Mouse (Mus musculus): ENCODE data around the gene Sh3bgr.

Sh3bgr gene

GRCm38 (mm10) chr16:96209789-96210188, 9.5 kb downstream of the Sh3bgr start:
- in situ Hi-C loops (cut with MboI, MseI) = no loop called here

DNA sequence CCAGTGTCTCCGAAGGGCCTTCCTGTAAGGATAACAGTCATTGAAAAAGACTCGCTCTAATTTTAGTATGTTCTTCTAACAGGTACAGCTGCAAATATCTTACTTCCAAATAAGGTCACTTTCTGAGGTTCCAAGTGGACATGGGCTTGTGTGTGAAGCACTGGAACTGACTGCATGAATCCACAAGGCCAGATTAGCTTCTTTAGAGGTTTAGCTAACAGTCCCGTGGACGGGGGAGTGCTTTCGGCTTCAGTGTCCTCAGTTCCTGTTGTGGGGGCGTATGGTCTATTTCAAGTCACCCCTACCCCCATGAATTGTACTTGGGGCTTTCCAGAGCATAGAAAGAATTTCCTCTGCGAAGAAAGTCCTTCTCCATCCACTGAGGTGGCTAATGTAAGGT, 10.6 kb downstream of the Sh3bgr start:
- in situ Hi-C loops (cut with MboI, MseI) = no loop called here

- in situ Hi-C loops (cut with MboI, MseI) = no loop called here
These were observed 12.8 kb downstream of the Sh3bgr start for GRCm38 (mm10) chr16:96213027-96213426.

DNA sequence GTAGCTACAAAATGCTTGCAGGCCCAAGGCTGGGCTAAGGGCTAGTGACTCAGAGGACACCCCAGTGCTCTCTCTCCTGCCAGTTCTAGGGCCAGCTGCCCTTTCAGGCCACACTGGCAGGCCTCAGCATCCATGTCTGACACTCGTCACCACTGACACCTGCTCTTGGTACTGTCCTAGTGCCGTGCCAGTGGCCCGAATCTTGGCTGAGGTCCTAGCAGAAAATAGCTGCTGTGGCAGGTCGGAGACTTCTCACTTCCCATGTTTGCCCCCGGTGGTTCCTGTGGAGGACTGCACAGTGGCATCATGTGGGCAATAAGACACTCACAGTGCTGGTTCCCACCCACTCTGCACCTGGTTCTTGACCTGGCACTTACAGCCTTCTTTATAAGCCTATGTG, 21.2 kb downstream of the Sh3bgr start:
- in situ Hi-C loops (cut with MboI, MseI) = no loop called here

DNA sequence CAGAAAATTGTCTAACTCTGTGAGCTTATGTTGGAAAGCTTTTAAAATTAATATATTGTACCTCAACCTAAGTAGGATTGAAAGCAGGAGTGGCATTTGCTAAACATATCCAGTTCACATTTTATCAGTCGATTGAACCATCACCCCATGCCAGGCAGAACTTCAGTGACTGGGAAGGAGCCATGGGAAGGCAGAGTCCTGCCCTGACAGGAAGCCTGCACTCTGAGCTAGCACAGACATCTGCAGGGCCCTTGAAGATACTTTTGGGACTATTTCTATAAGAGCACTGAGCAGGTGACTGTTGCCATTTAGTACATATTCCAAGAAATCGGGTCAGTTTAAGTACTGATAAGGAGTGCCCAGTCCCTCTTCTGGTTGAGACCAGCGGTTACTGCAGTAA, 21.7 kb downstream of the Sh3bgr start:
- in situ Hi-C loops (cut with MboI, MseI) = no loop called here

DNA sequence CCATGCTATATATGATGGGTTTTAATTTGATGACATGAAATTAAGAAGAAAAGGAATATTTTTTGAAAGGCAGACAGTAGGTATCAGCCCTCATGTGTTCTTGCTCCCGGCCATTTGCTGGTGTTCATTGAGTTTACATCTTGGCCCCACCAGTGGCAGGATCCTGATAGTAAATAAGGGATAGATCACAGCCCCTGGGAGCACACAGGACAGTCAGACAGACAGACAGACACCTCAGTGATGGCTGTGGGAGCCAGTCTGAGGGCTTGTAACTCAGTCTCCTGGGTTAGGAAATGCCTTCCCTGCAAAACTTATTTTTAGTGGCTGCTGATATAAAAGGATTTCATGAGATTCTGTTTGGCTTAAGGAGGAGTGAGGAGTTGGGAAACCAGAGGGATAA, 22.2 kb downstream of the Sh3bgr start:
- in situ Hi-C loops (cut with MboI, MseI) = no loop called here

DNA sequence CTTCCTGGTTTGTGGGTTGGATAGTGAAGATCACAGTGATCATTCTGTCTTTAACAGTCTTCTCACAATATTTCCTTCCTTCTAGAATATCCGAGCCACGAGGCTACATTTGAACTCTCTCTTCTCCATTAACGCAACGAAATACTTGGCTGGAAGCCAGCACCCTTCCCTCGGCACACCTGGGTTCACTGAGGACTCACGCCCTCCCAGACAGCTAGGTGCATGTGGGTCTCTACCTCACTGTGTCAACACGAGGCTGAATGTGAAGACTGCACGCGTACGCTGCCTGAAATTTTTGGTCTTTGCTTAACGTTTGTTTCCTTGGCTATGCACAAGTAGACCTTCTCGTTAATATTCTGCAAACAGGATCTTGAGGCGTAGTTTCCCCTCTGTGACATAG, 28.2 kb downstream of the Sh3bgr start:
- in situ Hi-C loops (cut with MboI, MseI) = loop anchor here (5.0 kb wide), 1 partner anchor 114 kb away; no protein-coding TSS in a partner anchor

GRCm38 (mm10) chr16:96229044-96229555, 28.9 kb downstream of the Sh3bgr start:
- in situ Hi-C loops (cut with MboI, MseI) = loop anchor here (5.0 kb wide), 1 partner anchor 113 kb away; no protein-coding TSS in a partner anchor

- in situ Hi-C loops (cut with MboI, MseI) = no loop called here
These were observed 30.2 kb downstream of the Sh3bgr start for GRCm38 (mm10) chr16:96230411-96230810.

- in situ Hi-C loops (cut with MboI, MseI) = no loop called here
These were observed 31.0 kb downstream of the Sh3bgr start for GRCm38 (mm10) chr16:96231251-96231650.

DNA sequence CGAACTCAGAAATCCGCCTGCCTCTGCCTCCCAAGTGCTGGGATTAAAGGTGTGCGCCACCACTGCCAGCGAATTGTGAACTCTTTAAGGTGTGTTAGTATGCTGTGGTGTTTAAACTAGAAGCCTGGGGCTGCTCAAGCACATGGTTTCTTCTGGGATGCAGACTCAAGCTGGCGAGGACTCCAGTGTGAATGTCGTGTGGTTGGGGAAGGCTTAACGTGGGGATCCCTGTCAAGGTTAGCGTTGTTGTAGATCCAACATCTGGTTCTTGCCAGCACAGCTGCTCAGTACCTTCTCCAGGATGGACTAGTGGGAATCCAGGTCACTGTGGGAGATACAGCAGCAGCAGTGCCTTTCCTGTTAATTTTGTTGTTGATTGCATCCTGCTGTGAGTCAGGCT, 31.7 kb downstream of the Sh3bgr start:
- in situ Hi-C loops (cut with MboI, MseI) = no loop called here

DNA sequence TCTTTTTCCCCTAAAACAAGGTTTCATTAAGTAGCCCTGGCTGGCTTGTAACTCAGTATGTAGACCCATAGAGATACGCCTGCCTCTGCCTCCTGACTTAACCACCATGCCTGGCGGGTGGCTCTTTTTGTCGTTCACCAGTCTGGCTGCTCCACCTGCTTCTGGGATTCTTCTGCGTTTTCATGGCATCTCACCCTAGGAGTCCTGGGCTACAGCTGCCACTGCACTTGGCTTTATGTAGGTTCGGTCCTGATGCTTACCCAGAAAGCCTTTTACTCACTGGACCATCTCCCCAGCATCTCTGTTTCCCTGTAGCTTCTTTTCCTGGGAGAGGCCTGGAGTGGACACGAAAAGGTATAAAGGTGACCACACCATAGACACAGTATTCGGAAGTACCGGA, 33.7 kb downstream of the Sh3bgr start:
- in situ Hi-C loops (cut with MboI, MseI) = no loop called here

DNA sequence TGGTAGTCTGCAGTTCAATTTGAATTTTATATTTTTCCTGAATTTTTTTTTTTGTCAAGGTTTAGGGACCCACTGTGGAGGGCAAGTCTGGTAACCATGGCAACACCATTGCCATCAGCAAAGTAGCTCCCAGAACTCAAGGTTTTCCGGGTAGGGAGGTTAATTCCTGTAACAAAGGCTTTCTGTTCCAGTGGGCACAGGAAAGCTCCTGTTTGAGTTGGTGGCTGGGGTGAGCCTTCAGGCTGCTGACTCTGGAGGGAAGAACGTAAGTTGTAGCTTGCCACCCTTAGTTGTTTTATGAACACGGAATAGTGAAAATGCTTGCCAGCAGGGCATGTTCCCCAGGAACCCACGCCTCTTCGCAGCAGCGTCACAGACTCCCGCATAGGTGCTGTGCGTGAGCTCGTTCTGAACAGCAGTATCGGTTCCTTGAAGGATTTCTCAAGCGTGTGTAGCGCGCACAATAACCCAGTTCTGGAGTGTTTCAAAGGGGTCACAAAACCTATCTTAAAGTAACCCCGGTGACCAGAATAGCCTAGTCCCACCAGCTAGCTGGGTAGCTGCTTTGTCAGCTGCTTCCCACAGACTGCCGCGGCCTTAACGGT, 35.2 kb downstream of the Sh3bgr start, which contains the start of gene B3galt5:
Gene B3galt5 (plus strand): TSS at position 436 of the 605 bp plus-strand sequence.
- in situ Hi-C loops (cut with MboI, MseI) = no loop called here

DNA sequence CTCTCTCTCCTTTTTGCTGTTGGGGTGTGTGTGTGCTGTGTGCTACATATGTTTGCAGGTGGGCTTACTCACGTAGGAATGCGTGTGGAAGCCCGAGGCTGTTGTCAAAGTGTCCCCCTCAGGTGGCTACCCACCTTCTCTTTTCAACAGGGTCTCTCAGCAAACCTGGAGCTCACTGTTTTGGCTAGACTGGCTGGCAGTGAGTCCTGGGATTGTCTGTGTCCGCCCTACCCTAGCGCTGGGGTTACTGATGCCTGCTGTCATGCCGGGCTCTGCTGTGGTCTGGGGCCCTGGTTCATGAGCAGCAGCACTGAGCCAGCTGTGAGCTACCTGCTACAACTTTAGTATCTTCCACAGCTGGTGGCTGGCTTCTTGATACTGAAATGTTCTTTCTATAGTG, 44.2 kb downstream of the Sh3bgr start:
- in situ Hi-C loops (cut with MboI, MseI) = no loop called here

DNA sequence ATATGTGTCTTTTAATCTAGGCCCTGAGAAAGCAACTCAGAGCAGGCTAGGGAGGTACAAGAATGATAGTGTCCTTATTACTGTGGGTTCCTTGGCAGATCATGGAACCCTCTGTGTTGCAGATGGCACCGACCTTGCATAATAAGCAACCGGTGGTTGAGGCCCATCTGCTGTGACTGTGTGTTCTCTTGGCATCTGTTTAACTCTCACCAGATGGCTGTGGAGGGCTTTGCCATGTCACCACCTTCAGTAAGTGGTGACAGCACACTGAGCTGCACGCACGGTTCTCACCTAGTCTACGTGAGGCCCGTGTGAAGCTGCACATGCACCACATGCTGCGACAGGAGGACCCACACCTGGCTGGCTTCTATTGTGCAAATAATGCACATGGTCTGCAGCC, 49.4 kb downstream of the Sh3bgr start:
- in situ Hi-C loops (cut with MboI, MseI) = no loop called here

GRCm38 (mm10) chr16:96252146-96252545, 51.9 kb downstream of the Sh3bgr start:
- in situ Hi-C loops (cut with MboI, MseI) = no loop called here

DNA sequence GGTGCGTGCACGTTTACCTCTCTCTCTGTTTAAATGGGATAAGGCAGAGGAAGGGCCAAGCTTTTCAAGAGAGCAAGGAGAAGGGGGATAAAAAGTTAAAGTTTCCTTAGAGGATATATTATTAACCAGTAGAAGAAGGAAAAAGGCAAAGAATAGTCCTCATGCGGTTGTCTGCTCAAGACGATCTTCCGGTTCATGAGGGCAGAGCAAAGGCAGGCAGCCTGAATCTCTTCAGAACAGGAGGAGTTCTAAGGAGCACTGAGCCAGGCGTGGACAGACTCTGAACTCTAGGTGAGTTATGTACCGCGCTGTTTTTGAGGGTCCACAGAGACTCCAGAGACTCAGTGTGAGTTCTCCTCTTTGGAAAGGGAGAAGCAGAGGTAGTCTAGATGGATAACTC, 58.2 kb downstream of the Sh3bgr start:
- in situ Hi-C loops (cut with MboI, MseI) = no loop called here

DNA sequence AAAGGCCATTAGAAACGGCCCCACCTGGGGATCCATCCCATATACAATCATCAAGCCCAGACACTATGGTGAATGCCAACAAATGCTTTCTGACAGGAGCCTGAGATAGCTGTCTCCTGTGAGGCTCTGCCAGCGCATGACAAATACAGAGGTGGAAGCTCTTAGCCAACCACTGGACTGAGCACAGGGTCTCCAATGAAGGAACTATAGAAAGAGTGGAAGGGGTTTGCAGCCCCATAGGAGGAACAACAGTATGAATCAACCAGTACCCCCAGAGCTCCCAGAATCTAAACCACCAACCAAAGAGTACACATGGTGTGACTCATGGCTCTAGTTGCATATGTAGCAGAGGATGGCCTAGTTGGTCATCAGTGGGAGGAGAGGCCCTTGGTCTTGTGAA, 71.5 kb downstream of the Sh3bgr start:
- in situ Hi-C loops (cut with MboI, MseI) = no loop called here

- in situ Hi-C loops (cut with MboI, MseI) = no loop called here
These were observed 72.8 kb downstream of the Sh3bgr start for GRCm38 (mm10) chr16:96272929-96273619.

DNA sequence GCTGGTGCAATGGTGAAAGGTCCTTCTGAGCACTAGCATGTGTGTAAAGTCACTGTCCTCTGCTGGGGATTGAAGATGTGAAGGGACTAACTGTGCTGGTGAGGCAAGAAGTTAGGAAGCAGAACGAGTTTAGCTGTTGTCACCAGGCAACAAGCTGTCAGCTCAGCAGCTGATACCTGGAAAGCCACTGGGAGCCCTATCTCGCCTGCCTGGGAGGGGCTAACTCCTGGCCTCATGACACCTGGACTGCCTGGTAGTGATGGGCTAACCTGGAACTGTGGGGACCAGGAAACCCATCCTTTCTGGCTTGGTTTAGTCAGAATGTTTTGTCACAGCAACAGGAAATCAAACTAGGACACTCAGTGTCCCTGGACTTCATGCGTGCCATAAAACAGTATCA, 76.3 kb downstream of the Sh3bgr start:
- in situ Hi-C loops (cut with MboI, MseI) = no loop called here
